Mouse (Mus musculus) spleen, postnatal 4 days (tissue): ENCODE results near the gene Map1b.

Experiments used
- DNase-seq, 2 experiments: peaks; one replicate each; pipeline ENCODE4 v3.0.0; 2022; ENCODE audit warnings: low spot score in 2 of 2

Gene Map1b

GRCm38 (mm10) chr13:99516448-99516881 is at the start of gene Map1b:
Gene Map1b, minus strand, starts transcription at chr13:99516540.
- no peak for DNase-seq

GRCm38 (mm10) chr13:99564346-99564745 is 48.0 kb upstream of the Map1b start:
- no peak for DNase-seq

GRCm38 (mm10) chr13:99563021-99563420 is 46.7 kb upstream of the Map1b start:
- DNase-seq = no peak

GRCm38 (mm10) chr13:99561843-99562550 is 45.7 kb upstream of the Map1b start:
- no peak for DNase-seq

GRCm38 (mm10) chr13:99560674-99561639 is 44.6 kb upstream of the Map1b start:
- no peak for DNase-seq

- DNase-seq = no peak
These were observed 42.0 kb upstream of the Map1b start for GRCm38 (mm10) chr13:99558216-99558906.

- DNase-seq = no peak
These were observed 41.5 kb upstream of the Map1b start for GRCm38 (mm10) chr13:99557813-99558212.

- DNase-seq = no peak
These were observed 41.0 kb upstream of the Map1b start for GRCm38 (mm10) chr13:99557331-99557730.

GRCm38 (mm10) chr13:99554960-99555359 is 38.6 kb upstream of the Map1b start:
- no peak for DNase-seq

GRCm38 (mm10) chr13:99554466-99554865 is 38.1 kb upstream of the Map1b start:
- DNase-seq = no peak

GRCm38 (mm10) chr13:99552381-99552780 is 36.0 kb upstream of the Map1b start:
- no peak for DNase-seq

GRCm38 (mm10) chr13:99550679-99551369 is 34.5 kb upstream of the Map1b start:
- no peak for DNase-seq

- DNase-seq = no peak
These were observed 33.7 kb upstream of the Map1b start for GRCm38 (mm10) chr13:99550060-99550459.

GRCm38 (mm10) chr13:99549584-99549983 is 33.2 kb upstream of the Map1b start:
- no peak for DNase-seq

GRCm38 (mm10) chr13:99546832-99547231 is 30.5 kb upstream of the Map1b start:
- DNase-seq = no peak

GRCm38 (mm10) chr13:99545201-99545600 is 28.9 kb upstream of the Map1b start:
- DNase-seq = no peak

GRCm38 (mm10) chr13:99541429-99542267 is 25.3 kb upstream of the Map1b start:
- DNase-seq = no peak

GRCm38 (mm10) chr13:99539288-99539687 is 22.9 kb upstream of the Map1b start:
- no peak for DNase-seq

GRCm38 (mm10) chr13:99538851-99539250 is 22.5 kb upstream of the Map1b start:
- DNase-seq = no peak

- DNase-seq = no peak
These were observed 21.7 kb upstream of the Map1b start for GRCm38 (mm10) chr13:99537908-99538513.
